Mouse (Mus musculus) embryonic facial prominence, embryonic 14.5 days (tissue): Measurements from ENCODE around the gene Ablim1. TPM values are rescaled to one million over a fixed set of nuclear protein-coding genes. Genes with fewer than 3 reads are reported as not detected.

Experiments
- ATAC-seq: fragments of 200-750 bp; cut with Nextera tagmentation; 2 replicates; pipeline ENCODE4 v1.8.0; 2017; ENCODE audit warnings: low read depth, moderate number of reproducible peaks, moderate TSS enrichment
- DNase-seq: peaks from one replicate; pipeline ENCODE4 v3.0.0-alpha.2; 2015; ENCODE audit warnings: low spot score
- H3K27ac ChIP-seq: fragments of 300-500 bp; sonication (generic); replicated peaks from 2 replicates; pipeline ENCODE4 v1.5.1; 2014; ENCODE audit warnings: low read depth, mild to moderate bottlenecking, low read length, moderate library complexity
- H3K27me3 ChIP-seq: fragments of 300-500 bp; sonication (generic); replicated peaks from 2 replicates; pipeline ENCODE4 v1.6.1; 2014; ENCODE audit warnings: low read length; ENCODE audit not compliant: control insufficient read depth, insufficient read depth
- H3K36me3 ChIP-seq: fragments of 300-500 bp; sonication (generic); 2 replicates; pipeline ENCODE4 v1.6.1; 2014; ENCODE audit warnings: low read length, mixed read lengths; ENCODE audit not compliant: control insufficient read depth, insufficient read depth
- H3K4me1 ChIP-seq: fragments of 300-500 bp; sonication (generic); 2 replicates; pipeline ENCODE4 v1.6.1; 2014; ENCODE audit warnings: antibody characterized with exemption, low read length; ENCODE audit not compliant: control insufficient read depth, insufficient read depth
- H3K4me2 ChIP-seq: fragments of 300-500 bp; sonication (generic); 2 replicates; pipeline ENCODE4 v1.6.1; 2014; ENCODE audit warnings: low read depth, mild to moderate bottlenecking, low read length, moderate library complexity, mixed read lengths
- H3K4me3 ChIP-seq: fragments of 300-500 bp; sonication (generic); 2 replicates; pipeline ENCODE4 v1.5.1; 2014; ENCODE audit warnings: low read depth, mild to moderate bottlenecking, low read length
- H3K9ac ChIP-seq: fragments of 300-500 bp; sonication (generic); 2 replicates; pipeline ENCODE4 v1.6.1; 2014; ENCODE audit warnings: low read depth, mild to moderate bottlenecking, low read length, moderate library complexity, mixed read lengths
- H3K9me3 ChIP-seq: fragments of 300-500 bp; sonication (generic); 2 replicates; pipeline ENCODE4 v1.6.1; 2016; ENCODE audit warnings: low read length; ENCODE audit not compliant: control insufficient read depth
- WGBS: fragments of 180-500 bp; shearing (Covaris S2); extraction: QIAGEN DNeasy Blood & Tissue Kit; methylation state at CpG from one replicate; pipeline ENCODE4 v1.1.7; 2014; 5-methylcytosine and 5-hydroxymethylcytosine counted together
- polyA plus RNA-seq: library from polyadenylated mRNA; unstranded; fragments of >200 nt; fragmentation: Nextera tagmentation; extraction: Ambion mirVana; gene quantifications from 2 replicates; pipeline ENCODE4 v1.2.1, GENCODE M21; 2014

The Ablim1 gene
- polyA plus RNA-seq, 1 experiment from 2014 or later = 49.3 TPM

DNA sequence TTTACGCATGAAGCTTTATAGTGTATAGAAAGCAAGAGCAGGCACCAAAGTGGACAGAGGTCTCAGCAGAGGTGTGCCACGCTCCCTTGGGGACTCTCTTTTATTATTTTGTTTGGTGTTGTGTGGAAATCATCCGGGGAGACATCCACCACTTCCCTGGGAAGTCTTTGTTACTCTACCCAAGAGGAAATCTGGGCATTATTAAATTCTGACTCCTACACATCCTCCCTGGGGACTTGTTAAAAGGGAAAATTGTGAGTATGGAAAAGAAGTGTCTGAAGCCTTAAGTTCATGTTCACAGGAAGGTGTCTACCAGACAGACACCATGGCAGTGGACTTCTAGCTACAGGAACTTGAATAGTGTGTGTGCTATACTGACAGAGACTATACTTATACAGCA is 31.4 kb downstream of the Ablim1 start:
- Histone ChIP-seq H3K4me3 (no peak overlapping the region), H3K4me2 (no peak overlapping the region), H3K27me3 (no peaks in the 10 kb centered on the region), H3K9ac (no peak overlapping the region), H3K4me1 (0 out of 2 replicates have a peak, but pooled peaks cover 6% of the 10 kb centered on the region), H3K36me3 (no peaks in the 10 kb centered on the region), H3K9me3 (0 out of 2 replicates have a peak, but pooled peaks cover 5% of the 10 kb centered on the region), H3K27ac (no peak overlapping the region)
- DNase-seq = no peak
- 74% methylated on average over 3 of the region's 3 CpGs for WGBS
- peak; percentile 33; the same call in 1 of the 2 replicates for ATAC-seq

DNA sequence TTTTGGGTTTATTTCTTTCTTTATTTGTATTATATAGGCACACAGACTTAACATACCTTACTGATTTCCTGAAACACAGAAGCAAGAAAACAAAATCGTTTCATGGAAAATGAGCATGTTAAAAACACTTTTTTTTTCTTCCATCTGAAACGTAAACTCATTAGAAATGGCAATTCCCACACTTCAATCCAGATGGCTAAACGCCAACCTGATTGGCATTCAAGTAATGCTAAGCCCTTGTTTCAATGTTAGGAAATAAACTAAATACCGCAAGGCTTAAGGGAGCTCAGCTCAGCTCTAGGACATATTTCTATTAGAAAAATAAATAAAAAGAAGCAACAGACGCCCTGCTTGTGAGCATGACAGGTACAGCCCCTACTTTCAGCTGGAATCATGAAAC is 32.1 kb downstream of the Ablim1 start:
- Histone ChIP-seq H3K9me3 (0 out of 2 replicates have a peak, but pooled peaks cover 5% of the 10 kb centered on the region), H3K4me2 (no peak overlapping the region), H3K27ac (no peak overlapping the region), H3K4me3 (no peak overlapping the region), H3K27me3 (no peaks in the 10 kb centered on the region), H3K4me1 (peaks cover 11% of the 10 kb centered on the region; the same call in 1 of the 2 replicates), H3K36me3 (no peaks in the 10 kb centered on the region), H3K9ac (no peak overlapping the region)
- WGBS = 25% methylated on average over 5 of the region's 5 CpGs
- ATAC-seq (no peak), DNase-seq (peak; percentile 59)

DNA sequence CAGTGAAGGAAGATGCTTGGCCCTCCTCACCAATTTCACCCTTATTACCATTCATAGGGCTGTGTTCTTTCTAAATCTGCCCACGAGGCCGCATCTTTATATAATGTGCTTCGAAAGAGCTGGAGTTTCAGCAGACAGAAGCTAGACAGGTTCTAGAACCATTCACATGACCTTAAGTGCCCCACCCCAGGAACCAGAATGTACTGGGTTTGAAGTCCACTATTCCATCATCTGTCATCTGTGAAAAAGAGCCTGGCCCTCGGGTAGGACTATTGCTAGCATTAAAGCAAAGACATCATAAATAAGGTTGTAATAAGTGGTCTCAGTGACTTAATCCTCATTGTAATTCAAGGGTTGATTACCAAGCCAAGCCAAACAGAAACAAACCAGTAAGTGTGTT is 35.1 kb downstream of the Ablim1 start:
- 82% methylated on average over 4 of the region's 4 CpGs for WGBS
- no peak overlapping the region for H3K27ac ChIP-seq
- H3K4me3 ChIP-seq = no peak overlapping the region
- no peak overlapping the region for H3K4me2 ChIP-seq
- ATAC-seq (no peak), DNase-seq (no peak)
- H3K4me1 ChIP-seq = peaks cover 27% of the 10 kb centered on the region
- H3K36me3 ChIP-seq = no peaks in the 10 kb centered on the region
- no peaks in the 10 kb centered on the region for H3K9me3 ChIP-seq
- H3K27me3 ChIP-seq = no peaks in the 10 kb centered on the region
- H3K9ac ChIP-seq = no peak overlapping the region

DNA sequence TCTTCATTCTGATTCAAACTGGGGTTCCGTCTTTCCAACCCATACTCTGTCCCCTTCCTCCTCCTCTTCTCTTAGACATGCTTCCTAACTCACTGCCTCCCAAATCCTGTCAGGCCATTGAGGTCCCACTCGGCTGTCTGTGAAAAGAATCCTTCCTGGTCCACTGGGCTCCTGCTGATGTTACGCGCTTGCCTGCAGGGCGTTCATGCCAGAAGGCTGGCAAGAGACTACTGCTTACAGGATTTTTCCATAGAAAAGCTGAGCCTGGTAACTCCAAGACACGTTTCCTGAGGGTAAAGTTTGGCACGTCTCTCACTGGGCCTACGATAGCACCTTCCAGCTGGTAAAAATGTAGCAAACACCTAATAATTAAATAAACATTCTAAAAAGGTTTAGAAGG is 36.5 kb downstream of the Ablim1 start:
- no peak overlapping the region for H3K4me2 ChIP-seq
- H3K27ac ChIP-seq = no peak overlapping the region
- 69% methylated on average over 8 of the region's 8 CpGs for WGBS
- H3K9ac ChIP-seq = no peak overlapping the region
- H3K4me3 ChIP-seq = no peak overlapping the region
- H3K27me3 ChIP-seq = no peaks in the 10 kb centered on the region
- no peak for ATAC-seq
- peaks cover 41% of the 10 kb centered on the region for H3K4me1 ChIP-seq
- no peaks in the 10 kb centered on the region for H3K36me3 ChIP-seq
- DNase-seq = no peak
- no peaks in the 10 kb centered on the region for H3K9me3 ChIP-seq

DNA sequence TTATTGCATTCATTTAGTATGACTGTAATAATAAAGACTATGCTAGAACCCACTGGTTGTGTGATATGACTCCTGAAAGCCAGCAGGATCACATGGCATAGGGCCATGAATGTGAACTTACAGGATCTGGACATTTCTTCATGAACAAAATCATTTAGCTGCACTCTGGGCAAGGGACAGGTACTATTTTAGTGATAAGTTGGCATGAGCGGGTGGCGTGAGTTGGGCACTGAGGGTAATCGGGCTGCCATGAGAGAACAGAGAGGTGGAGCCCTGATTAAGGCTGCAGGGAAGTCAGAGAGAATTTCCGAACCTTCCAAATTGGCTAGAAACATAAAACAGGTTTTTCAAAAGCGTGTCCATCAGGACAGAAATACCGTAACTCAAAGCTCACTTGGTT is 37.7 kb downstream of the Ablim1 start:
- peaks cover 45% of the 10 kb centered on the region for H3K4me1 ChIP-seq
- no peak overlapping the region for H3K4me3 ChIP-seq
- H3K9me3 ChIP-seq = no peaks in the 10 kb centered on the region
- no peak for DNase-seq
- H3K4me2 ChIP-seq = no peak overlapping the region
- H3K9ac ChIP-seq = no peak overlapping the region
- H3K27me3 ChIP-seq = no peaks in the 10 kb centered on the region
- WGBS = 65% methylated on average over 6 of the region's 6 CpGs
- no peak overlapping the region for H3K27ac ChIP-seq
- no peaks in the 10 kb centered on the region for H3K36me3 ChIP-seq
- no peak for ATAC-seq

DNA sequence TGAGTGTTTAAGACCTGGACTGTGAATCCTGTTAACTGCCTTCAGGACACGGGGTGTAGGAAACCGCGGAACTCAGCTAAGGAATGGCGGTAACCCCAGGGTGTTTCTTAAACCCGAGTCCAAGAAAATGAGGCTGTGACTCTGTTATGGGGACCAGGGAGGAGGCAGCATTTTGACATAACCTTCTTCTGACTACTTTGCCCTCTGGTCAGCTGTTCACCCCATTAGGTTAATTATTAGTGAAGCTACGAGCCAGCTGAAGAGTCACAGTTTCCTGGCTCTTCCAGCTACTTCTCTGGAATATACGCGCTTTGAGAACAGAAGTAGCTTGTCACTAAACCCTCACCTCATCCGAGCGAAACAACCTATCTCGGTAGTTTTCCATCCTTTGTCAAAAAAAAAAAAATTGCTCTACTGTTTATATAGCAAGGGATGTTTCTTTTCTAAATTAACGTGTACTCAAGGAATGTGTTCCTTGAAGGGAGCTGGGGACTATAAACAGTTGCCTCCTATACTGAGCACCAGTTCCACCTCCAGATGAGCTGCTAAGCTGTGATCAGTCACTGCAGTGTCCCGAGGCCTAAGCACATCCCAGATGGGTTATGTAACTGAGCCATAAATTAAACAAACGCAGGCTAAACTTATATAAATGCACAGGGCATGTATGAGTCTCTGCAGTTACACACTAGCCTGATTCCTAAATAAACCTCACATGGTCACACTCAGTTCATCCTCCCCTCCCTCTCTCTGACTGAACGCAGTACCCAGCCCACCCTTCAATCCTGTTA is 39.4 kb downstream of the Ablim1 start:
- H3K27me3 ChIP-seq = no peaks in the 10 kb centered on the region
- no peak overlapping the region for H3K27ac ChIP-seq
- no peak overlapping the region for H3K9ac ChIP-seq
- peaks cover 49% of the 10 kb centered on the region for H3K4me1 ChIP-seq
- H3K4me3 ChIP-seq = no peak overlapping the region
- 40% methylated on average over 15 of the region's 15 CpGs for WGBS
- H3K36me3 ChIP-seq = no peaks in the 10 kb centered on the region
- peak overlapping the region; percentile 41 for H3K4me2 ChIP-seq
- ATAC-seq = no peak
- no peaks in the 10 kb centered on the region for H3K9me3 ChIP-seq
- no peak for DNase-seq

DNA sequence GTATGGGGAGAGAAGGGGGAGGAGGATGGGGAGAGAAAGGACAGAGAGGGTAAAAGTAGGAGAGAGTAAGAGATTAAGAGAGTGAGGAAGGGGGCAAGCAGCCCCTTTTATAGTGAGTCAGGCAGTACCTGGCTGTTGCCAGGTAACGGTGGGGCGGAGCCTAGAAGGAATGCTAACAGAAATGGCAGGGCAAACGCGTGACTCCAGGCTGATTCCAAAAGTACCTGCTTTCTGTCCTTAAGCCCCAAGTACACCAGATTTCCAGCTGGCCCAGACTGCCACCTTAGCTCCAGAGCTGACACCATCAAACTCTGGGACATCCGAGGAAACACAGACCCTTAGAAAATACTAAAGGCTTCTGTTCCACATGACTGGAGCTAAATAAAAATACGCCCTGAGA is 40.0 kb downstream of the Ablim1 start:
- Histone ChIP-seq H3K27ac (no peak overlapping the region), H3K27me3 (no peaks in the 10 kb centered on the region), H3K4me2 (peak overlapping the region; percentile 41), H3K9ac (no peak overlapping the region), H3K4me3 (peak overlapping the region; percentile 14; the same call in 1 of the 2 replicates), H3K36me3 (no peaks in the 10 kb centered on the region), H3K9me3 (no peaks in the 10 kb centered on the region), H3K4me1 (peaks cover 49% of the 10 kb centered on the region)
- ATAC-seq (no peak), DNase-seq (no peak)
- 33% methylated on average over 6 of the region's 6 CpGs for WGBS

DNA sequence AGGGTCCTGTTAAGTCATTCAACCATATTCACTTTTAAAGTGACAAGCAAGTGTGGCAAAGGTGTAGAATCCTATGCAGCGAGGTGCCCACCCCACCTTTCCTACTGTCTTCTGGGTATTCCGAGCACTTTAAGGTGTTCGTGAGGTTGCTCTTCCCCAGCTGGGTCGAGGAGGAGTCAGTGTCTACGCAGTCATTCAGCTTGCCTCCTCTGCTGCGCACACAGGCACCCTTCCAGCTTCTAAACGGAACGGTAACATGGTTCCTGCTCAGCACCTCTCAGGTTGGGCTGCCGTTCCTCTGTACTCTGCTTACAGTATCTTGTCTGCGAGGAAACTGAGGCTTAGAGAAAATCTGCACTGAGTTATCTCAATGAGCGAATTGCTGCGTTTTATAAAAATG is 40.4 kb downstream of the Ablim1 start:
- Histone ChIP-seq H3K27ac (no peak overlapping the region), H3K9ac (no peak overlapping the region), H3K27me3 (no peaks in the 10 kb centered on the region), H3K36me3 (no peaks in the 10 kb centered on the region), H3K4me1 (peaks cover 49% of the 10 kb centered on the region), H3K9me3 (no peaks in the 10 kb centered on the region), H3K4me2 (peak overlapping the region; percentile 41), H3K4me3 (peak overlapping the region; percentile 14; the same call in 1 of the 2 replicates)
- DNase-seq = no peak
- no peak for ATAC-seq
- 39% methylated on average over 12 of the region's 12 CpGs for WGBS
